Mouse (Mus musculus) E14TG2a.4 (cell line): ENCODE measurements around the gene Olfm4.

Experiments
- CTCF ChIP-seq: conservative IDR thresholded peaks from 2 replicates; pipeline ENCODE4 v1.5.1; 2014; ENCODE audit warnings: low read length
- NANOG ChIP-seq: IDR thresholded peaks from 2 replicates; pipeline ENCODE4 v1.6.1; 2014; ENCODE audit warnings: borderline replicate concordance, low read length, mixed read lengths

DNA sequence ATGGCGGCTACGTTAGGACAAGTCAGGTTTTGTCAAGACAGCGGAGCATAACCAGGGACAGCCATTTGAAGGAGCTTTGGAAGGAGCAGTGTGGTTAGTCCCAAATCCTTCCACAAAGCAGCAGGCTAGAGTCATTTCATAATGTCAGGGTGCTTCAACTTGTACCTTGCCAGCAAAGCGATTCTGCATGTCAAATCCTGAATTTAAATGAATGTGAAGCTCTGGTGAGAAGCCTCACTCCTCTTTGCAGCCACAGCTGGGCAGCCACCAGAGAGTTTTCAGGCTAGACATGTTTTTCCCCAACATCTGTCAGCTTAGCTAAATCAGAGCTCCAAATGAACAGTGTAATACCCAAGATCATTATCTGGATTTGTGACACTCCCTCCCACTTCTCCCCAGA, 22.7 kb upstream of the Olfm4 start:
- no peak for TF ChIP-seq CTCF
- no peak for TF ChIP-seq NANOG
